Mouse (Mus musculus): ENCODE data around the gene Lix1l. TPM values are rescaled to one million over a fixed set of nuclear protein-coding genes. Genes with fewer than 3 reads are reported as not detected.
"Not testable (repeated sequence)": the region's sequence is repeated elsewhere in the genome, so short reads cannot be mapped to it uniquely, and the experiment has no call there.

Lix1l gene
- total RNA-seq, 1 experiment from 2014 or later = 50.0 TPM

DNA sequence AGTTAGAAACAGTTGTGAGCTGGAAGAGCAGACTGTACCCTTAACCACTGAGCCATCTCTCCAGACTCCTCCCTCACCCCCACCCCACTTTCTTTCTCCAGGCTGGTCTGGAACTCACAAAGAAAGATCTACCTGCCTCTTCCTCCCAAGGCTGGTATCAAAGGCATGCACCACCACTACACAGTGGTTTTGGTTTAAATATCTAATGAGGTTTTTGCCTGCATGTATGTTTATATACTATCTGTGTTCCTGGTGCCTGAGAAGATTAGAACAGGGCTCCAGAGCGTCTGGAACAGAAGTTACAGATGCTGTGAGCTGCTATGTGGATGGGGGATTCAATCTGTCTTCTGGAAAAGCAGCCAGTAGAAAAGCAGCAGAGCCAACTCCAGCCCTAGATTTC, 33.1 kb downstream of the Lix1l start:
- DNase-seq = no peak

GRCm38 (mm10) chr3:96634928-96635879, 34.3 kb downstream of the Lix1l start, which contains the start of the genes Pex11b and Gm42957:
Pex11b (plus strand) TSS chr3:96635376.
Gm42957 (plus strand) TSS chr3:96635474.
- peak; percentile 91 for DNase-seq

- no peak for DNase-seq
Observed at GRCm38 (mm10) chr3:96635906-96636305, 35.0 kb downstream of the Lix1l start.

GRCm38 (mm10) chr3:96636448-96636847, 35.5 kb downstream of the Lix1l start:
- DNase-seq = no peak

- peak; percentile 69 for DNase-seq
Observed at GRCm38 (mm10) chr3:96639219-96639618, 38.3 kb downstream of the Lix1l start.

GRCm38 (mm10) chr3:96645018-96645649, 44.2 kb downstream of the Lix1l start, which contains the start of gene Itga10:
Itga10 (plus strand) TSS chr3:96645584.
- peak; percentile 30 for DNase-seq

DNA sequence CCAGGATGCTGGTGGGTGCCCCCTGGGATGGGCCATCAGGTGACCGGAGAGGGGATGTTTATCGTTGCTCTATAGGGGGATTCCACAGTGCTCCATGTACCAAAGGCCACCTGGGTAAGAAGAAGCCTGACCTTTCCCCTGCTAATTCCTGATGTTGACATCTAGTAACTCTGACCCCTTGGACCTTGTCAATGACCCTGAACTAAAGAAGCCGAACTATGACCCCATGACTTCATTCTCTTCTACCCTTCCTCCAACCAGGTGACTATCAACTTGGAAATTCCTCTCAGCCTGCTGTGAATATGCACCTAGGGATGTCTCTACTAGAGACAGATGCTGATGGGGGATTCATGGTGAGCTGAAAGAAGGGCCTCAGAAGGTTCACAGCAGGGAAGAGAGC, 46.4 kb downstream of the Lix1l start:
- DNase-seq = no peak

GRCm38 (mm10) chr3:96660901-96661300, 60.0 kb downstream of the Lix1l start:
- no peak for DNase-seq

DNA sequence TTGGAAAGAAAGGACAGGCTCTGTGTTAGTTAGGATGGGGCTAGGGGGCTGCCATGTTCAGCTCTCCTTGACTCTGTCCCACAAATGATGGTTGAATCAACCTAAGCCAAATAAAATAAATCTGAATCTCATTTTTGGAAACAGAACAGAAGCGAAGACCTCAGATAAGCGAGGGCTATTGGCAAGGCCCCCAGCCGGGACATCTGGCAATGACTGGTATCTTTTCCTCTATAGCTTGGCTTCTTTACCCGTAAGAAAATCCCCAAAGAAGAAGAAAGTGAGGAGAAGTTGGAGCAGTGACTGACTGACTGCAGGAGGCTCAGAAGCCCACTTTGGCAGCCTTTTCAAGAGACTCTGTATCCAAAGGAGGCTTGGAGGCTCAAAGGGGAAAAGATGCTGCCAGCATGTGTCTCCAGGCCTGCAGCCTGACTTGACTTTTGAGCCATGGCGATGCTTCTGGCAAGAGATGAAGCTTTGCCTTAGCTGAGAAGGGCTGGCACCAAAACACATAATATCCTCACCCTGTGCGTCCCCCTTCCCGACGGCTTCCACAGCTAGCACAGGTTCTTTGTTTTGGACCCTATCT, 61.9 kb downstream of the Lix1l start:
- no peak for DNase-seq

- DNase-seq = peak; percentile 74
Observed at GRCm38 (mm10) chr3:96663432-96664239, 62.7 kb downstream of the Lix1l start.

GRCm38 (mm10) chr3:96665732-96666363, 64.9 kb downstream of the Lix1l start:
- DNase-seq = not testable (repeated sequence)

- no peak for DNase-seq
Observed at GRCm38 (mm10) chr3:96666916-96667315, 66.0 kb downstream of the Lix1l start.

GRCm38 (mm10) chr3:96667316-96667715, 66.4 kb downstream of the Lix1l start:
- peak; percentile 32 for DNase-seq

- no peak for DNase-seq
Observed at GRCm38 (mm10) chr3:96668424-96669067, 67.6 kb downstream of the Lix1l start.

DNA sequence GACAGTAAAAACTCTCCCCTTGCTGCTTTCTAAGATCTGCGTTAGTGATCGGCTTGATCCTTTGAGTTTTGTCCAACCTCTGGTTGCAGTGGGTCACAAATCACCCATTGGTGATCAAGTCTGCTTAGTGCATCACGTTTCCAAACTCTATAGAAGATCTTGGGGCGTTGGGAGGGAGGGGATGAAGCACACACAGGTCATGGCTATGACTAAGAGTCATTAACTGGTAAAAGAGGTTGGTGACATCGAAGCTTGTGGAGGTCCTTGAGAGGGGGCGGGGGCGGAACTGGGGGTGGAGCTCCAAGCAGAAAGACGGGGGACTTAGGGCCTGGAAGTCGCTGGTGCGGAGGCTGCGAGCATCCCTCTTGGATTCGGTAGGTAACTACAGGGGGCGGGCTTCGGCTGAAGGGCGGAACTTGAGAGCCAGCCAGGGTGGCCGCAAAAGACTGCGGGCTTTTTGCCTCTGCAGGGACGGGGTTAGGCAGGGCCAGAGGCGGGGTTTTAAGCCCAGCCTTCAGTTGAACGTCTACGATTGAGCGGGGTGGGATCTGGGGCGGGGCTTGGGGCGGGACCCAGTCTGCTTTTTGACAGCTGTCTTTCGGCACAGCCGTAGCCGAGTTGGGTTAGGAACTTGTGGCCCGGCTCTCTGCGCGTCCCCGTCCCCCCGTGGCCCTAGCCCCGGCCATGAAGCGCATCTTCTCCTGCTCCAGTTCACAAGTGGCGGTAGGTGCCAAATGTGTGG, 68.9 kb downstream of the Lix1l start, which contains the start of gene Ankrd35:
TSS of gene Ankrd35 (plus strand) at position 405 of the 742 bp plus-strand sequence.
- peak; percentile 74 for DNase-seq

- no peak for DNase-seq
Observed at GRCm38 (mm10) chr3:96671519-96671918, 70.6 kb downstream of the Lix1l start.

DNA sequence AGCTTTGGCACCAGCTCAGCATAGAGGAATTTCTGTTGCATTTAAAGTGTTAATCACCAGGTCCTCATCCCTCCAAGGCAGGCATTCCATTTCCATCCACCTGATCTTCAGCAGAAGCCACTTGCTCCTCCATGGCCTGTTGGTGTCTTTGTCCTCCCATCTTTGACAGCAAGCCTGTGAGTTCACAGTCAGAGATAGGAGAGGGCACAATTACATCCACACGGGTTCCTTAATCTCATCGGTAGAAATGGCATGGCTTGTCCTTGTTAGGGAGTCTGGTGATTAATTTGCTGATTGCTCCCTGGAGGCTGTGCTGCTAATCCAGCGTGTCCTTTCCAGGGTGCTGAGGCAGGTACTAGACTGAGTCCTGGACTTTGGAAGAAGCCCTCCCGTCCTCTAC, 72.6 kb downstream of the Lix1l start:
- DNase-seq = no peak

GRCm38 (mm10) chr3:96674442-96674841, 73.5 kb downstream of the Lix1l start:
- no peak for DNase-seq

GRCm38 (mm10) chr3:96675171-96675570, 74.2 kb downstream of the Lix1l start:
- DNase-seq = no peak

- DNase-seq = no peak
Observed at GRCm38 (mm10) chr3:96675690-96676089, 74.7 kb downstream of the Lix1l start.
